Mouse (Mus musculus): ENCODE results near the gene Fam163a.
"Not testable (repeated sequence)": the region's sequence is repeated elsewhere in the genome, so short reads cannot be mapped to it uniquely, and the experiment has no call there.

The Fam163a gene

GRCm38 (mm10) chr1:156204656-156205131, at the start of gene Fam163a:
Fam163a (minus strand) TSS chr1:156205026.
- DNase-seq (ENCODE audit: low read depth), result no peak

GRCm38 (mm10) chr1:156251096-156251495, 46.3 kb upstream of the Fam163a start:
- not testable (repeated sequence) for DNase-seq (ENCODE audit: low read depth)

GRCm38 (mm10) chr1:156247893-156248292, 43.1 kb upstream of the Fam163a start:
- DNase-seq (ENCODE audit: low read depth), result peak; percentile 20

GRCm38 (mm10) chr1:156241713-156242348, 37.0 kb upstream of the Fam163a start:
- DNase-seq (ENCODE audit: low read depth), result peak; percentile 84

GRCm38 (mm10) chr1:156241035-156241434, 36.2 kb upstream of the Fam163a start:
- peak; percentile 80 for DNase-seq (ENCODE audit: low read depth)

GRCm38 (mm10) chr1:156231122-156231521, 26.3 kb upstream of the Fam163a start:
- no peak for DNase-seq (ENCODE audit: low read depth)

- peak; percentile 15 for DNase-seq (ENCODE audit: low read depth)
Observed at GRCm38 (mm10) chr1:156230339-156231089, 25.7 kb upstream of the Fam163a start.

- DNase-seq (ENCODE audit: low read depth), result peak; percentile 65
Observed at GRCm38 (mm10) chr1:156229448-156229847, 24.6 kb upstream of the Fam163a start.

- no peak for DNase-seq (ENCODE audit: low read depth)
Observed at GRCm38 (mm10) chr1:156228728-156229127, 23.9 kb upstream of the Fam163a start.

- no peak for DNase-seq (ENCODE audit: low read depth)
Observed at GRCm38 (mm10) chr1:156226903-156227302, 22.1 kb upstream of the Fam163a start.

- DNase-seq (ENCODE audit: low read depth), result peak; percentile 47
Observed at GRCm38 (mm10) chr1:156222205-156223000, 17.6 kb upstream of the Fam163a start.

- no peak for DNase-seq (ENCODE audit: low read depth)
Observed at GRCm38 (mm10) chr1:156221327-156221726, 16.5 kb upstream of the Fam163a start.

GRCm38 (mm10) chr1:156218573-156218972, 13.7 kb upstream of the Fam163a start:
- DNase-seq (ENCODE audit: low read depth), result peak; percentile 16

GRCm38 (mm10) chr1:156217941-156218340, 13.1 kb upstream of the Fam163a start:
- peak; percentile 53 for DNase-seq (ENCODE audit: low read depth)

GRCm38 (mm10) chr1:156217393-156217792, 12.6 kb upstream of the Fam163a start:
- DNase-seq (ENCODE audit: low read depth), result peak; percentile 77

GRCm38 (mm10) chr1:156216249-156216648, 11.4 kb upstream of the Fam163a start:
- DNase-seq (ENCODE audit: low read depth), result no peak

GRCm38 (mm10) chr1:156214651-156215050, 9.8 kb upstream of the Fam163a start:
- DNase-seq (ENCODE audit: low read depth), result no peak

- DNase-seq (ENCODE audit: low read depth), result no peak
Observed at GRCm38 (mm10) chr1:156212923-156213322, 8.1 kb upstream of the Fam163a start.

- DNase-seq (ENCODE audit: low read depth), result no peak
Observed at GRCm38 (mm10) chr1:156211809-156212317, 7.0 kb upstream of the Fam163a start.

GRCm38 (mm10) chr1:156205164-156205563, 338 bp upstream of the Fam163a start:
- DNase-seq (ENCODE audit: low read depth), result no peak

- no peak for DNase-seq (ENCODE audit: low read depth)
Observed at GRCm38 (mm10) chr1:156203961-156204655, 718 bp downstream of the Fam163a start.

- no peak for DNase-seq (ENCODE audit: low read depth)
Observed at GRCm38 (mm10) chr1:156202661-156203060, 2.2 kb downstream of the Fam163a start.
